Mouse (Mus musculus) adrenal gland, adult 18-20 months (tissue): ENCODE data around the gene 2310061I04Rik. TPM values are rescaled to one million over a fixed set of nuclear protein-coding genes. Genes with fewer than 3 reads are reported as not detected.

Source experiments
- DNase-seq, 2 experiments: peaks; one replicate each; pipeline ENCODE4 v3.0.0; 2021 to 2022; ENCODE audit warnings: low spot score in 2 of 2
- total RNA-seq, 2 experiments: library from RNA; stranded (reverse); gene quantifications; 1 replicate in 1 of 2; 2 replicates in 1 of 2; pipeline ENCODE4 v1.2.3; 2021

Gene 2310061I04Rik
- total RNA-seq, 2 experiments from 2014 or later = 49.5 to 53.8 TPM

DNA sequence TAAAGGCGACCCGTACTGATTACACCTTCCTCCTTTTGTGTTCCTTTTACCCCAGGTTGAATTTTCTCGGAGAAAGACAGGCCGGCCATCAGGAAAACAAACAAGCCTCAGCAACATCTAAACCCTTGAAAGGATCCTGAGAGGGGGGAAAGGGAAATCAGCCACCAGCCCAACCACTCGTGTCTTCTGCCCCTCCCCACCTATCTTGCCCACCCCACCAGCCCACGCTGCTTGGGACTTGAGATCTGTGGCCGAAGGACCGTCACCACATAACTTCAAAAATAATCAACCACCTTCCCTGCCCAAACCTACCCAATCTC lies 19.9 kb upstream of the 2310061I04Rik start:
- DNase-seq = peak in 1 of 2 experiments; percentile 44

DNA sequence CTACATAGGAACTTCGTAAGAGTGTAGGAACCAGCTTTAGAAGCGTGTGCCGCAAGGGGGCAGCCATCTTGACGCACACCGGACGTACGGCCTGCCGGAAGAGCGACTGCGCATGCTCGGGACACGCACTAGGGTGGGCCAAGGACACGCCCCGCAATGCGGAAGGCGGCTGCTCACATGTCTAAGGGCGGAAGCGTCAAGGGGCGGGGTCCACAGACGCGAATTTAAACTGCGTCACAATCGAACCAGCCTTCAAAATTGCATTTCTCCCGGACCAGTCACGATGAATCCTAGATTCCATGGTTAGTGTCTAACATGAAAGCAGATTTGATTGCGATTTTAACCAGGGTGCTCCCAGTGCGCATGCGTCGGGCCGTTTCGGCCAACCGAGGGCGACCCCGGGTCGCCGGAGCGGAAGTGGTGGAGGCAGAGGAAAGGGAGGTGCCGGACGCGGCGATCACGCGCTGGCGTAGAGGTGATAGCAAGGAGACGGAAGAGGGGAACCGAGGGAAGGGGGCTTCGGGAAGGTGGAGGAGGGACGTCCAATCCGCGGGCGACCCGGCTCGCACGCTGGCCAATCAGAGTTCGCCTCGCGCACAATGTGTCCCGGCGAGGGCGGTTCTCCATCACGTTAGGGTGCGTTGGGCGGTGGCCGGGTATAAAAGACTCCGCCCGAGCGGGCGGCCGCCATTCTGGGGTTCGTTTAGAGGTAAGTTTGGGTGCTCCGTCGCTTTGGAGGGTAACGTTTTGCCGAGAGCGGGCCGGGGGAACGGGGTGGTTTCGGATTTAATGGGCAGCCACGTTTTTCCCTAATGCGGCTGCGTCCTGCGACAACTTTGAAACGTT lies 19.3 kb upstream of the 2310061I04Rik start, which contains the start of the genes Mrps18b and Ppp1r10:
Mrps18b (minus strand) TSS at position 93 of the 846 bp plus-strand sequence.
Ppp1r10 (plus strand) TSS at position 138 of the 846 bp plus-strand sequence.
- peak; percentile 97 to 98 for DNase-seq

DNA sequence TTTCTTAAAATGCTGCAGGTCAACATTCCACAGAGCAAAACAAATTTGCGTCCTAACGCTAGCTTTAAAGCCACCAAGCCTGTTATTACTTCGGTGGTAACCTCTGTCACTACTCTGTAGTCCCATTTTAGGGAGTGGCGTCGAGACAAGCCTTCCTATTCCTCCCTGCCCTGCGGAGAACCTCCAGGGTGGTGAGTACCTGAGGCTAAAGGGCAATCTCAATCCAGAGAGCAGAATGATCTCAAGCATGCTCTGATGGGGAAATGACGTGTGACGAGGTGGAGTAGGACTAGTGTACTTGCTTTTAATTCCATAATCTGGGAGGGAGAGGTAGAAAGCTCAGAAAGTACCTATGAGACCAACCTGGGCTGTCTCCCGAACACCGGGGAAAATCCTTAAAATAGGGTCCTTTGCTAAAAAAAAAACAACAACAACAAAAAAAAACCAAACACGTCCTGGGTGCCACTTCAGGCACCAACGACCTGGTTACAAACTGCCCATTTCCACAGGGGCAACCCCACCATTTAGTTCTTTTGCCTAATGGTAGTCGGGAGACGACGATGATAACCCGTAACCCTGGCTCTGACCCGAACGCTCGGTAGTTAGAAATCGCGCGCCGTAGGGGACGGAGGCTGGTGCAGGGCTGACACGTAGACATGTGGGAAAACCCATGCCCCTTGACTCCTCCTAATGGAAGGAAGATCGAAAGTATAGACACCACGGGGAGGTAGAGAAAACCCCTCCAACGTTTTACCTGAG lies 18.5 kb upstream of the 2310061I04Rik start:
- no peak for DNase-seq

DNA sequence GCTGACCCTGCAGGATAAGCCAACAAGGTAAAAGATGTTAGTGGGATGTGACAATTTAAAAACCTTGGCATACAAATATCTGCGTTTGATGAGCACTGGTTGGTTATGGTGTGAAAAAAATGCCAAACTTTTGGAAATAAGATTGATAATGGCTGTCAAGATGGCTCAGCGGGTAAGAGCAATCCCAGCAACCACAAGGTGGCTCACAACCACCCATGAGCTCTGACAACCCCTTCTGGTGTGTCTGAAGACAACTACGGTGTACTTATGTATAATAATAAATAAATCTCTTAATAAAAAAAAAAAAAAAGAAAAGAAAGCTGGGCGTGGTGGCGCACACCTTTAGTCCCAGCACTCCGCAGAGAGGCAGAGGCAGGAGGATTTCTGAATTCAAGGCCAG lies 17.7 kb upstream of the 2310061I04Rik start:
- DNase-seq = no peak

DNA sequence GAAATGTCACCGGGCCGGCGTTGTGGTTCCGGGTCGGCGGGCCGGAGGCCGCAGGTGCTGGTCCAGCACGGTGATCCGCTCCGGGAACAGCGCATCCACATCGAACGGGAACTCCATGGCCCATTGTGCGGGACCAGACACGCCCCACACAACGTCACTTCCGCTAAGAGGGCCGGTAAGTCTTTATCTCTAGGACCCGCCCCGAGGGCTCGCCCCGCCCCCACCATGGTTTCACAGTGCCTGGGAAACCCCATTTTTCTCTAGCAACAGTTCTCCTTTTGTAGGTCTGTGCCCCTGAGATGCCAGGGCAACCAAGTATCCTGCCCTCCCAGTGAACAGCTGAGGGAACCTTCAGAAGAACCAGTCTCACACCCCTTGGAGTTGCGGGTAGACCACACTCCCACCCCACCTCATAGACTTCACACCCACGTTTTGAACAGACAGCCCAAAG lies 12.7 kb upstream of the 2310061I04Rik start, which contains the start of gene Atat1:
Atat1 (minus strand) TSS at position 157 of the 451 bp plus-strand sequence.
- peak; percentile 94 to 95 for DNase-seq

DNA sequence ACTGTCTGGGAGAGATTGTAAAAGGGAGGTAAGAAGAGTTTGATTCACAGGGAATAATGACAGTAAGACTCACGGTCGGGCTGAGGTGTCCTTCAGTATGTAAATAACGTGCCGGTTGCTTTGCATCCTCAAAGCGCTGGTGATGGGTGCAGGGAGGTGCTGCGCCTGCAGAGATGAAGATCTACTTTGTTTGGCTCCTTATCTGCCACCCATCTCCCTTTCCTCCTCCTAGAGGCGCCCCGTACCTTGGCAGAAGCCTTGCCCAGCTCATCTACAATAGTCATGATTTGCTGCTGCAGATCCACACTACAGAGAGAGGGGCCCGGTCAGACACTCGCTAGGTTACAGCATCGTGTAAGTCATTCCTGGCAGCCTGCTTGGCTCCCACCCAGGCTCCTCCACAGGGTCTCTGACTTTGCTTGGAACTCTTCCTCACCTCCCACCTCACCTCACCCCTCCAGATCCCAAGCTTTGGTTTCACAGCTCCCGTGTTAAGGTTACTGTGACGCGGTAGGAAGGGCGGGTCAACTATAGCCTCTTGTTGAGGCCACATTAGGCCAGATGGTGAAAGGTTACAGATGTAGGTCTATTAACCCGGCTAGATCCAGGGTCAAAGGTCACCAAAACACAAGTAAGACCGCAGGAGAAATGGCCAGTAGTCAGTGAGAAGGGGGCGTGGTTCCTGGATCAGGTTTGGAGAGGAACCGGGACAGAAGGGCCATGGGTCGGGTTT lies 12.1 kb upstream of the 2310061I04Rik start:
- DNase-seq = no peak

DNA sequence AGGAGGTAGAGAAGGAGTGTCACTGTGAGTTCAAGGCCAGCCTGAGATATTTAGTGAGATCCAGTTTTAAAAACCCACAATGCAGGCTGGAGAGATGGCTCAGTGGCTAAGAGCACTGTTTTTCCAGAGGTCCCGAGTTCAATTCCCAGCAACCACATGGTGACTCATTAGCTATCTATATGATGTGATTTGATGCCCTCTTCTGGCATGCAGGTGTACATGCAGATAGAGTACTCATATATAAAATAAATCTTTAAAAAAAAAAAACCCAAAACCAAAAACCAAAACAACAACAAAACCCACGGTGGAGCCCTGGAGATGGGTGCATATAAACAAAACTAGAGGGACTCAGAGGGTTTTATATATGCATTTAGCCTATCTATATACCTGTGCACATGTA lies 10.4 kb upstream of the 2310061I04Rik start:
- DNase-seq = no peak

DNA sequence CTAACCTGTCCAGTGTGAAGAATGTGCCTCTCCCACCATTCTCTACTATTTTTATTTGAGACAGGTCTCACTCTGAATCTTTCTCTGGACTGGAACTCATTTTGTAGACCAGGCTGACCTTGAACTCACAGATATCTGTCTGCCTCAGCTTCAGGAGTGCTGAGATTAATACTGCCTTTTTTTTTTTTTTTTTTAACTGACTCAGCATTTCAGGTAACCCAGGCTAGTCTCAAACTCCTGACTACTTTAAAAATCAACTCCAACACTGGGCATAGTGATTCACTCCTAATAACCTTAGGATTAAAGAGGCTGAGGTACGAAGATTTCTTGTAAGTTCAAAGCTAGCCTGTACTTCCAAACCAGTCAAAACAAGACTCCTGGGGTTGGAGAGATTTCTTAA lies 8.4 kb upstream of the 2310061I04Rik start:
- no peak for DNase-seq

DNA sequence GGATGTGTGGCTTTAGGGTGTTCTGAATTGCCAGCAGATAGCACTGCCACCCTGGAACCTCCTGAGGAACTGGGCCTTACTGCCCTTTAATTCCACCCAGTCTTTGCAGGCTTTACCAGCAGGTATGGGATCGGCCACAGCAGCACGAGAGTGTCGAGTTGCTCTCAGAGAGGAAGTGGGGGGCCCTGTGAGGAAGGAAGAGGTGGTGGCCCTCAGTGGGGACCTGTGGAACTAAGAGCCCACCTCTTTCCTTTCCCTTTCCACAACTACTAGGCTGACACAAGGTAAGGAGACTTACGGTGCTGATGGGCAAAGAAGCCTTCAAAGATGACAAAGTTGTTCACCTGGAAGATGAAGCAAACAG lies 6.7 kb upstream of the 2310061I04Rik start:
- no peak for DNase-seq

DNA sequence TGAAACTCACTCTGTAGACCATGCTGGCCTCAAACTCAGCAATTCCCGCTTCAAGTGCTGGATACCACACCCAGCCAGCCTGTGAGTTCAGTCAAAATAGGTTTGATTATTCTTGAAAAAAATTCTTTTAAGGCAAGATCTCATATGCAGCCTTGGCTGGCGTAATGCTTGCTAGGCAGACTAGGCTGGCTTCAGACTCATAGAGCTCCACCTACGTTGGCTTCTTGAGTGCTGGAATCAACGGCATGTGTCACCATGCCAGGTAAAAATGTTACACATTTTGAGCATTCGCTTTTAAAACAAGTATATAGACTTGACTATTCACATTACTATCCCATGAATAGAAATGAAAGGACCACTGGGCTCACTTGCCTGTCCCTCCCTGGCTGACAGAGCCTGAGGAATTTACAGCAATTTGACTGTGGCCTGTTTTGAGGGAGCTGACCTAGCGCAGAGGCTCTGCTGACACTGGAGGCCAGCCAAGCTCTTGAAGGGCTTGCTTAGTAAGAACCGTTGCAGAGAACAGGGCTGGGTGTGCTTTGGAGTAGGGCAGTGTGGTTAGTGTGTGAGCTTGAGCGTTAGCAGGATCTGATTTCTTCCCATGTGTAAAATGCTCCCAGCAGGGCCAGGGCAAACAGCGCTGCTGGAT lies 6.2 kb upstream of the 2310061I04Rik start:
- DNase-seq = no peak

DNA sequence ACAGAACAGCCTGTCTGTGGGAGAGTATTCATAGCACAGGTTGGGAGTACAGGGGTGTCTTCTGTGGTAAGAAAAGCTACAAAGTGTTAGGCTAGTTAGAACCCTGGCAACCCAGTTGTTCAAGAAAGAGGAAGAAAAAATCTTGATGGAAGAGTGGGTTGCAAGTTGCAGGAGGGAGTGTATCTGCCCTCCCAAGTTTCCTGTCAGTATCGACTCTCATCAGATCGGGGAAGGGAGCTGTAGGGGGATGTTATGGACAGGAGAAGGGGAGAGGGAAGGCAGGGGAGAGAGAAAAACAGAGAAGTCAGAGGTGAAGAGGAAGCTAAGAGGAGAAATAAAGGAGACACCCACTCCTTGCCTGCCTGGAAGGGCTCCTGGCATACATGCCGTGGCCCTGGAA lies 3.4 kb upstream of the 2310061I04Rik start:
- DNase-seq = no peak

DNA sequence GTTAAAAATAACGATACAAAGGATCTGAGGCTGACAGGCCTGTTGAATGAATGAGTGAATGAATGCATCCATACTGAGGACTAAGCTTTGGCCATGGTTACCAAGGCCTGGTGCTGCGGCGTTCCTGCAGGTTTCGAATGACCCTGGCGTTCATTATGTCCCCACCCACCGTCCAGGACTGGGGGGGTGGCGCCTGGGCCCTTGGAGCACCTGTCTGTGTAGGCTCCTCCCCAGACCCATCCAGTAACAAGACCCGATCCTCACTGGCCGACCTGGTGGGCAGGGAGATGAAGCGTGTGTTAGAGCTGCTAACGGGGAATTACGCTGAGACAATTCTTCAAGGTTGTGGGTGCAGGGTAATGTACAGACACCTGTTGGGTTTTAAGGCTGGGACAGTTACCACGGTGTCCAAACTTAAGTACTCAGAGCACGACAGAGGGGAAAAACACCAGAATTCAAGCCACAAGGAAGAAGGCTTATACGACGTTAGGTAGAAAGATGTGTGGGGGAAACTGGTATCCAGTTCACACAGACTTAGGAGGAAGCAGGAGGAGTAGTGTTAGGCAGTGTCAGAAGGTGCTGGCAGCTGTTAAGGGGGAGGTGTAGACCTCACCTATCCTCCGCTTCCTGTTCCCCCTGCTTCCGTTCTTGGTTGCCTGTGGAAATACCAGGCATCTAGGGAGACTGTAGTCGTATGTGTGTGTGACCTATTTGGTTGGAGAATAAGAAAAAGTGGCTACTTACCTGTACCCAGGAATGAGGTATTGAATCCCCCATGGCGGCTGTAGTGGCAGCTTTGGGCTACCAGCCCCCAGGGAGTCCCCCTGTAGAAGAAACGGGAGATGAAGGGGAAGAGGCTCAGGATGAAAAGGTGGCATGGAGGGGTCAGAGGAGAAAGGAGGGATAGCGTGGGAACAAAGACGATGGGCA lies 678 bp upstream of the 2310061I04Rik start:
- DNase-seq = no peak

DNA sequence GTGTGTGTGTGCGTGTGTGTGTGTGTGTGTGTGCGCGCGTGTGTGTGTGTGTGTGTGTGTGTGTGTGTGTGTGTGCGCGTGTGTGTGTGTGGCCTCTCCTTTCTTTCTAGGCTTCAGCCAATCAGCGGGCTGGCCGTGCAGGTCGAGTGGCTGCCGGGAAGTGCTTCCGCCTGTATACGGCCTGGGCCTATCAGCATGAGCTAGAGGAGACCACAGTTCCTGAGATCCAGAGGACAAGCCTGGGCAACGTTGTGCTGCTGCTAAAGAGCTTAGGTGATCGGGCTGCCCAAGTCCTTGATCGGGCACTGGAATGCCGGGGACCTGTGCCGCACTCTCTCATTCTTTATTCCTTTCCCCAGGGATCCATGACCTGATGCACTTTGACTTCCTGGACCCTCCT lies 9.5 kb downstream of the 2310061I04Rik start:
- no peak for DNase-seq

DNA sequence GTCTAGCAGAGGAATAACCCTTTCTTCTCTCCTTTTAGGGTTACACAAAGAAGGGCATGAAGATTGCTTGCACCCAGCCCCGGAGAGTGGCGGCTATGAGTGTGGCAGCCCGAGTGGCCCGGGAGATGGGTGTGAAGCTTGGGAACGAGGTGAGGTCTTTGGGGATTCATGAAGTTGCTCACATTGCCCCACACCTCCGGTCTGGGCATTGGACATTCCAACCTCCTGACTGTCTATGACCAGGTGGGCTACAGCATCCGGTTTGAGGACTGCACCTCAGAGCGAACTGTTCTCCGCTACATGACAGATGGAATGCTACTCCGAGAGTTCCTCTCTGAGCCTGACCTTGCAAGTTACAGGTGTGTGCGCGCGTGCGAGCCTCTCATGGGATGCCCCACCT lies 13.5 kb downstream of the 2310061I04Rik start:
- no peak for DNase-seq

DNA sequence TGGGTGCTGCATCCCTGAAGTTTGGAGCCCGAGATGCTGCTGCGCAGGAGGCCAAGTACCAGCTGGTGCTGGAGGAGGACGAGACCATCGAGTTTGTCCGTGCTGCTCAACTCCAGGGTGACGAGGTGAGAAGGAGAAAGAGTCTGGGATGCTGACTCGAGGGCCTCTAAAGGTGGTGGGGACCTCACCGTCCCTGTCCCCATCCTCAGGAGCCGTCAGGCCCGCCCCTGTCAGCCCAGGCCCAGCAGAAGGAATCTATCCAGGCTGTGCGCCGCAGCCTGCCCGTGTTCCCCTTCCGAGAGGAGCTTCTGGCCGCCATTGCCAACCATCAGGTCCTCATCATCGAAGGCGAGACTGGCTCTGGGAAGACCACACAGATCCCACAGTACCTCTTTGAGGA lies 14.3 kb downstream of the 2310061I04Rik start:
- DNase-seq = no peak

DNA sequence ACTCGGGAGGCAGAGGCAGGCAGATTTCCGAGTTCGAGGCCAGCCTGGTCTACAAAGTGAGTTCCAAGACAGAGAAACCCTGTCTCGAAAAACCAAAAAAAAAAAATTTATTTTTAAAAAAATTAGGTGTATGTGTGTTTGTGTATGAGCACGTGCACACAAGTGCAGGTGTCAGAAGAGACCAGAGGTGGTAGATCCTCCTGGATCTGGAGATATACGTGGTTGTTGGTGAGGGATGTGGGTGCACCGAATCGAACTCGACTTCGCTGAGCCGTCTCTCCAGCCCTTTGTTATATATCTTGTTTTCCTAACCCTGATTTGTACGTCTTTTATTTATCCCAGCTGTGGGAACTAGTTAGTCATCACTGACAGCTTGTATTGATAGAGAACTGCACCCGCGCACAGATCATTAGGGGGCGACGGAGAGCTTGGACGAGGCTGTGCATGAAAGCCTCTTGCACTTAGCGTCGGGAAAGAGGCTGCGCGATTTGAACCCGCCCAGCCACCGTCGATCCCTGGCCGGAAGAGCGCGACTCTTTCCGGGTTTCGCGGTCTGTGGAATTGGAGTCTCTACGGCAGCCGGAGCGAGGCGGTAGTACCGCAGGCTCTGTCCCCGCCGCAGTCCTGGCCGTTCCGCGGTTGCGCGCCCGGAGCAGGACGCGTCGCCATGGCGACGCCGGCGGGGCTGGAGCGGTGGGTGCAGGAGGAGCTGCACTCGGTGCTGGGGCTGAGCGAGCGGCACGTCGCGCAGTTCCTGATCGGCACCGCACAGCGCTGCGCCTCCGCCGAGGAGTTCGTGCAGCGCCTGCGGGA lies 17.8 kb downstream of the 2310061I04Rik start, which contains the start of gene Dhx16:
Dhx16 (plus strand) TSS at position 575 of the 813 bp plus-strand sequence.
- peak; percentile 91 to 96 for DNase-seq

DNA sequence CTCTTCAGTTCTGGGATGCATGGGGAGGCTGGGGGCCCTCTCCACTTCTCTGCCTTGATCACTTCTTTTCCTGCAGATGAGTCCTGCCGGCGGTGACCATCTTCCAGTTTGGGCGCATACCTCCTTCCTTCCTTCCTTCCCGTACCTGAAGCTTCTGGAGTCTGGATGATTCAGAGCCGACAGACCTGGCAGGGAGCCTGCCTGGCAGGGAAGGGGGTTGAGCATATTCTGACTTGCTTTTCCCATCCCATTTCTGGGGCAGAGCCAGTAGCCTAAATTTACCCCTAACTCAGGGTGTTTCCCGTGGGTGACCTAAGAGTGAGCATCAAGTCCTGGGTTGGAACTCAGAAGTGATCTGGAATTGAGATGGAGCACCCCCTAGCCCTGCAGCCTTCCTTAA lies 22.5 kb downstream of the 2310061I04Rik start:
- DNase-seq = no peak

DNA sequence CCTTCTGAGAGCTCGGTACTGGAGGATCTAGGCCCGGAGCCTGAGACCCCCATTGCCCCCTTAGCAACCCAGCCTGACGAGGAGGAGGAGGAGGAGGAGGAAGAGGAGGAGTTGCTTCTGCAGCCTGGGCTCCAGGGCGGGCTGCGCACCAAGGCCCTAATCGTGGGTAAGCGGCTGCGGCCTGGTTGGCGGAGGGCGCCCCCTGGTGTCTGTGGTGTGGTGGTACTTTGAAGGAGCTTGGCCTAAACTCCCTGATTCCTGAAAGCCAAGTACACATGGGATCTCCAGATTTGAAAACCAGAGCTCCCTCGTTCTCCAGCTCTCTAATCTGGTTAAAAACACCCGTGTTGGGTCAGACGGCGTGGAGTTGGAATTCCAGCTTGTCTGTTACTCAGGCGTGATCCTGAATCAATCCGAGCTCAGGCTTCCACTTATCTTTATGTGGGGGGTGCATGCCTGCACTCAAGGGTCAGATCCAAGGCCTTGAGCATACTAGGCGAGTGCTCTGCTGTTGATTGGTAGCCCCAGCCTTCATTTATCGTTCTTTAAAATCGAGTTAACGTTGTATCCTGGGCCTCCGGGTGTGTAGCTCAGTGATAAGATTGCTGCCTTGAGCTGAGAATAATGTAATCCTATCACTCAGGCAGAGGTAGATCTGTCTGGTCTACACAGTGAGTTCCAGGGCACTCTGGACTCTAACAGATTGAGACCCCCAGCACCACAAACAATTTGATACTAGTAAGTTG lies 23.3 kb downstream of the 2310061I04Rik start:
- DNase-seq = peak; percentile 95 to 98
